Comparison of ENCODE assay signal across 8 mouse cellular contexts in genomic region chr14:28848831-28849590, GRCm38 (mm10).
A peak's percentile ranks its signal among the peaks of the same experiment; 100 is the strongest.
DNase-seq lines count a peak whose midpoint lies in the region; ATAC-seq lines count a peak whose summit lies in the region.

No protein-coding gene starts in this region.

- no peak for ATAC-seq in heart, embryonic 12.5 days (ENCODE audit: insufficient number of reproducible peaks, low FRiP score)

- no peak overlapping the region for H3K27ac ChIP-seq in heart, embryonic 12.5 days (ENCODE audit: poor library complexity, severe bottlenecking)

- H3K9me3 ChIP-seq in heart, embryonic 12.5 days (replicated peaks), result no peaks in the 10 kb centered on the region

- H3K4me2 ChIP-seq in heart, embryonic 12.5 days, result no peak overlapping the region

- H3K27me3 ChIP-seq in heart, embryonic 12.5 days (replicated peaks), result no peaks in the 10 kb centered on the region; the same call in 1 of the 2 replicates

- H3K36me3 ChIP-seq in heart, embryonic 12.5 days, result no peaks in the 10 kb centered on the region

- peaks cover 7% of the 10 kb centered on the region; the same call in 1 of the 2 replicates for H3K4me1 ChIP-seq in heart, embryonic 12.5 days (replicated peaks)

- no peak overlapping the region for H3K9ac ChIP-seq in heart, embryonic 12.5 days

- peak; percentile 86 for DNase-seq in heart, adult 11 months
- peak; percentile 44 for DNase-seq in 3T3-L1 (ENCODE audit: low read depth, low spot score)
- DNase-seq in adipocyte (ENCODE audit: low spot score), result peak; percentile 51
- DNase-seq in kidney, postnatal 25 days, result peak; percentile 70 to 75
- peak; percentile 44 to 58 for DNase-seq in right cerebral cortex, postnatal 10 days (ENCODE audit: low spot score in 2 of 2)
- no peak for DNase-seq in thymus, postnatal 36 days
- no peak for DNase-seq in spleen, adult 18-20 months

- H3K4me3 ChIP-seq in heart, embryonic 12.5 days, result no peak overlapping the region

- 26% methylated on average over 2 of the region's 2 CpGs for WGBS in heart, embryonic 12.5 days

Comparison
In these comparisons a context has a peak if more than half of its experiments do, and no peak if none do; other contexts are left out.
1. DNase-seq: peak in heart, adult 11 months (single experiment), 3T3-L1 (single experiment), adipocyte (single experiment), kidney, postnatal 25 days (2 of 2) and right cerebral cortex, postnatal 10 days (2 of 2); none in thymus, postnatal 36 days (0 of 2) and spleen, adult 18-20 months (0 of 2).